Comparison of ENCODE assay signal across 9 mouse cellular contexts in genomic region chr10:39557851-39558250, GRCm38 (mm10). TPM values are rescaled to one million over a fixed set of nuclear protein-coding genes. Genes with fewer than 3 reads are reported as not detected.
DNase-seq lines count a peak whose midpoint lies in the region; ATAC-seq lines count a peak whose summit lies in the region.
"Had no signal": no experiment of that assay in that cellular context is flagged by ENCODE, and none has a peak within 500 bp of the region (broad histone marks: within the 10 kb centered on the region; RNA-seq: fewer than 3 reads in every experiment).

No protein-coding gene starts in this region.

- ATAC-seq in neural tube, embryonic 13.5 days (ENCODE audit: low read depth): no peak
- no peak for ATAC-seq in megakaryocyte, adult 5-6 weeks (ENCODE audit: poor library complexity, severe bottlenecking)

- WGBS in neural tube, embryonic 13.5 days: 68% methylated on average over 7 of the region's 7 CpGs

- peaks cover 90% of the 10 kb centered on the region for H3K4me1 ChIP-seq in neural tube, embryonic 13.5 days (replicated peaks)

- H3K9me3 ChIP-seq in neural tube, embryonic 13.5 days: no peaks in the 10 kb centered on the region
- H3K9me3 ChIP-seq: G1E had no signal

- H3K36me3 ChIP-seq in neural tube, embryonic 13.5 days: peaks cover 27% of the 10 kb centered on the region

- H3K9ac ChIP-seq in neural tube, embryonic 13.5 days: peak overlapping the region; percentile 54; the same call in 1 of the 2 replicates

- peak; percentile 37 for DNase-seq in urinary bladder, postnatal 25 days (ENCODE audit: low spot score)
- DNase-seq in urinary bladder, postnatal 10 days (ENCODE audit: low spot score): no peak
- DNase-seq in heart, postnatal 36 days: peak; percentile 45 to 53
- DNase-seq in kidney, postnatal 4 days: peak; percentile 48 to 66
- no peak for DNase-seq in cerebellum, adult 11 months
- DNase-seq in thymus, postnatal 0 days (ENCODE audit: low spot score): no peak

- H3K4me3 ChIP-seq in neural tube, embryonic 13.5 days: no peak overlapping the region

- H3K27ac ChIP-seq in neural tube, embryonic 13.5 days (replicated peaks): peak overlapping the region; percentile 85

- no peak overlapping the region for H3K4me2 ChIP-seq in neural tube, embryonic 13.5 days

- H3K27me3 ChIP-seq in neural tube, embryonic 13.5 days: no peaks in the 10 kb centered on the region

- intact Hi-C loops in heart, postnatal 36 days (cut with DNase I): loop anchor here (5.0 kb wide), 1 partner anchor 54 kb away; the partner anchor contains the start of gene Traf3ip2

RNA-seq across cellular contexts. Expression of gene Traf3ip2, which starts 54.9 kb away (rescaled TPM):
- 1 to 10 TPM; 7.2 to 8.0 TPM for total RNA-seq in heart, postnatal 36 days (2021)
- 4.8 and 5.0 TPM in 2 replicates for polyA plus RNA-seq in neural tube, embryonic 13.5 days (2015; fragmentation: Nextera tagmentation; extraction: Ambion mirVana)
- total RNA-seq in megakaryocyte, adult 5-6 weeks (2015): 8.8 and 12.3 TPM in 2 replicates
- total RNA-seq in megakaryocyte, adult 5-6 weeks (2017): 1.7 and 2.9 TPM in 2 replicates
- polyA plus RNA-seq in thymus, postnatal 0 days (2015; fragmentation: Nextera tagmentation; extraction: Ambion mirVana): 13.9 and 19.3 TPM in 2 replicates

Comparison
In these comparisons a context has a peak if more than half of its experiments do, and no peak if none do; other contexts are left out.
1. DNase-seq: peak in urinary bladder, postnatal 25 days (single experiment), heart, postnatal 36 days (2 of 2) and kidney, postnatal 4 days (2 of 2); none in urinary bladder, postnatal 10 days (single experiment), cerebellum, adult 11 months (single experiment) and thymus, postnatal 0 days (single experiment).